Mouse (Mus musculus) liver, adult 2 months (tissue): Measurements from ENCODE around the gene Ttc27. TPM values are rescaled to one million over a fixed set of nuclear protein-coding genes. Genes with fewer than 3 reads are reported as not detected.
A peak's percentile ranks its signal among the peaks of the same experiment; 100 is the strongest.

Experiments used
- DNase-seq: peaks from one replicate; pipeline ENCODE4 v3.0.0-alpha.2; 2011; ENCODE audit warnings: low read depth, low spot score; ENCODE audit errors: extremely low read depth
- H3K27ac ChIP-seq: fragments of 200-500 bp; replicated peaks from 2 replicates; pipeline ENCODE4 v1.5.1; 2012; ENCODE audit warnings: low read depth, mild to moderate bottlenecking, control low read depth, inconsistent platforms, low read length; ENCODE audit not compliant: insufficient read depth
- H3K27me3 ChIP-seq: fragments of 200-500 bp; 2 replicates; pipeline ENCODE4 v1.6.1; 2012; ENCODE audit warnings: mild to moderate bottlenecking, moderate library complexity, low read length, inconsistent platforms; ENCODE audit not compliant: control insufficient read depth, insufficient read depth
- H3K36me3 ChIP-seq: fragments of 200-500 bp; 2 replicates; pipeline ENCODE4 v1.6.1; 2012; ENCODE audit warnings: low read length, inconsistent platforms; ENCODE audit not compliant: control insufficient read depth, insufficient read depth
- H3K4me1 ChIP-seq: fragments of 200-500 bp; 2 replicates; pipeline ENCODE4 v1.6.1; 2011; ENCODE audit warnings: low read length; ENCODE audit not compliant: control insufficient read depth, insufficient read depth
- H3K4me3 ChIP-seq: fragments of 200-500 bp; 2 replicates; pipeline ENCODE4 v1.5.1; 2011; ENCODE audit warnings: low read depth, mild to moderate bottlenecking, control low read depth, low read length, moderate library complexity; ENCODE audit not compliant: insufficient read depth
- H3K79me2 ChIP-seq: fragments of 200-500 bp; 2 replicates; pipeline ENCODE4 v1.6.1; 2012; ENCODE audit warnings: inconsistent platforms, mild to moderate bottlenecking, low read length, moderate library complexity; ENCODE audit not compliant: control insufficient read depth, insufficient read depth
- H3K9ac ChIP-seq: fragments of 200-500 bp; 2 replicates; pipeline ENCODE4 v1.6.1; 2012; ENCODE audit warnings: low read depth, mild to moderate bottlenecking, control low read depth, inconsistent platforms, low read length
- CTCF ChIP-seq: fragments of 200-500 bp; IDR thresholded peaks from 2 replicates; pipeline ENCODE4 v1.5.1; 2011; ENCODE audit warnings: low read depth, low read length, control low read depth
- POLR2A ChIP-seq: fragments of 200-500 bp; IDR thresholded peaks from 2 replicates; pipeline ENCODE4 v1.6.1; 2011; ENCODE audit warnings: low read length, control low read depth; ENCODE audit not compliant: insufficient read depth; ENCODE audit errors: extremely low read depth
- WGBS: fragments of 180-500 bp; shearing (Covaris S2); methylation state at CpG from one replicate; pipeline ENCODE4 v1.1.7; 2018; 5-methylcytosine and 5-hydroxymethylcytosine counted together
- polyA plus RNA-seq: library from polyadenylated mRNA; depleted of rRNA; stranded (reverse); fragments of >200 nt; gene quantifications from 2 replicates; pipeline ENCODE4 v1.2.3, GENCODE M21; 2012
- total RNA-seq: library from RNA; depleted of rRNA; stranded (reverse); fragments of >200 nt; gene quantifications from 2 replicates; pipeline ENCODE4 v1.2.3, GENCODE M21; 2014

The Ttc27 gene
- total and polyA plus RNA-seq, 2 experiments = 2.8 to 12.4 TPM

GRCm38 (mm10) chr17:74810892-74811625 lies 93.5 kb downstream of the Ttc27 start:
- Histone ChIP-seq H3K27me3 (no peaks in the 10 kb centered on the region), H3K4me1 (0 out of 2 replicates have a peak, but pooled peaks cover 2% of the 10 kb centered on the region), H3K9ac (no peak overlapping the region), H3K4me3 (no peak overlapping the region), H3K27ac (no peak overlapping the region), H3K79me2 (no peaks in the 10 kb centered on the region), H3K36me3 (no peaks in the 10 kb centered on the region)
- 78% methylated on average over 3 of the region's 3 CpGs for WGBS
- TF ChIP-seq POLR2A (no peak), CTCF (no peak)
- peak; percentile 54 for DNase-seq

- Histone ChIP-seq H3K79me2 (no peaks in the 10 kb centered on the region), H3K27me3 (no peaks in the 10 kb centered on the region), H3K9ac (no peak overlapping the region), H3K4me1 (no peaks in the 10 kb centered on the region), H3K27ac (no peak overlapping the region), H3K4me3 (no peak overlapping the region), H3K36me3 (no peaks in the 10 kb centered on the region)
- WGBS = 72% methylated on average over 2 of the region's 2 CpGs
- no peak for TF ChIP-seq CTCF
- TF ChIP-seq POLR2A = no peak
- peak; percentile 8 for DNase-seq
Measured at GRCm38 (mm10) chr17:74819711-74820110, 102.2 kb downstream of the Ttc27 start.

- Histone ChIP-seq H3K36me3 (no peaks in the 10 kb centered on the region), H3K4me1 (no peaks in the 10 kb centered on the region), H3K27me3 (no peaks in the 10 kb centered on the region), H3K4me3 (no peak overlapping the region), H3K27ac (no peak overlapping the region), H3K9ac (no peak overlapping the region), H3K79me2 (no peaks in the 10 kb centered on the region)
- TF ChIP-seq CTCF (no peak), POLR2A (no peak)
- DNase-seq = no peak
- WGBS = 99% methylated on average over 2 of the region's 2 CpGs
Measured at GRCm38 (mm10) chr17:74830851-74831250, 113.3 kb downstream of the Ttc27 start.

GRCm38 (mm10) chr17:74841721-74842120 lies 124.2 kb downstream of the Ttc27 start:
- DNase-seq = no peak
- WGBS = 94% methylated on average over 3 of the region's 3 CpGs
- Histone ChIP-seq H3K4me1 (peaks cover 2% of the 10 kb centered on the region; the same call in 1 of the 2 replicates), H3K4me3 (no peak overlapping the region), H3K36me3 (peaks cover 2% of the 10 kb centered on the region; the same call in 1 of the 2 replicates), H3K9ac (no peak overlapping the region), H3K27me3 (no peaks in the 10 kb centered on the region), H3K27ac (no peak overlapping the region), H3K79me2 (no peaks in the 10 kb centered on the region)
- no peak for TF ChIP-seq POLR2A
- no peak for TF ChIP-seq CTCF

GRCm38 (mm10) chr17:74842603-74843002 lies 125.1 kb downstream of the Ttc27 start:
- Histone ChIP-seq H3K4me3 (no peak overlapping the region), H3K27ac (no peak overlapping the region), H3K4me1 (peaks cover 2% of the 10 kb centered on the region; the same call in 1 of the 2 replicates), H3K36me3 (peaks cover 2% of the 10 kb centered on the region; the same call in 1 of the 2 replicates), H3K79me2 (no peaks in the 10 kb centered on the region), H3K9ac (no peak overlapping the region), H3K27me3 (no peaks in the 10 kb centered on the region)
- TF ChIP-seq POLR2A (no peak), CTCF (no peak)
- WGBS = 97% methylated on average over 3 of the region's 3 CpGs
- no peak for DNase-seq

- Histone ChIP-seq H3K79me2 (no peaks in the 10 kb centered on the region), H3K36me3 (peaks cover 2% of the 10 kb centered on the region; the same call in 1 of the 2 replicates), H3K27me3 (no peaks in the 10 kb centered on the region), H3K27ac (no peak overlapping the region), H3K4me1 (peaks cover 2% of the 10 kb centered on the region; the same call in 1 of the 2 replicates), H3K4me3 (no peak overlapping the region), H3K9ac (no peak overlapping the region)
- no peak for DNase-seq
- WGBS = 93% methylated on average over 6 of the region's 6 CpGs
- TF ChIP-seq POLR2A = no peak
- no peak for TF ChIP-seq CTCF
Measured at GRCm38 (mm10) chr17:74843486-74843885, 126.0 kb downstream of the Ttc27 start.
